Mouse (Mus musculus) E14TG2a.4 (cell line): ENCODE measurements around the gene Olfr960.

Experiments used
- CTCF ChIP-seq: conservative IDR thresholded peaks from 2 replicates; pipeline ENCODE4 v1.5.1; 2014; ENCODE audit warnings: low read length
- NANOG ChIP-seq: IDR thresholded peaks from 2 replicates; pipeline ENCODE4 v1.6.1; 2014; ENCODE audit warnings: borderline replicate concordance, low read length, mixed read lengths
- POU5F1 ChIP-seq: IDR thresholded peaks from 2 replicates; pipeline ENCODE4 v1.6.1; 2014; ENCODE audit warnings: low read length, borderline replicate concordance

DNA sequence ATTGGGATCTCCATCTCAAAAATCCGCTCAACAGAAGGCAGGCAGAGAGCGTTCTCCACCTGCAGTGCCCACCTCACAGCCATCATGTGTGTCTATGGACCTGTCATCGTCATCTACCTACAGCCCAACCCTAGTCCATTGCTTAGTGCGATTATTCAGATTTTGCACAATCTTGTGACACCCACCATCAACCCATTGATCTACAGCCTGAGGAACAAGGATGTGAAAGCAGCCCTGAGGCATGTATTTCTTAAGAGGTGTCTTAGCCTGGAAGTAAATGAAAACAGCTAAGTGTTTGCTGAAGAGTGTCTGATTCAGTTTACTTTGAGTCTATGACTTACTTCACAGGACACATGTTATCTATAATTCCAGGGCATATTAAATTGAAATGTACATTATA, 26.2 kb downstream of the Olfr960 start:
- TF ChIP-seq CTCF (no peak), NANOG (no peak), POU5F1 (no peak)
